ENCODE assay signal across 14 mouse cellular contexts in the genomic region with DNA sequence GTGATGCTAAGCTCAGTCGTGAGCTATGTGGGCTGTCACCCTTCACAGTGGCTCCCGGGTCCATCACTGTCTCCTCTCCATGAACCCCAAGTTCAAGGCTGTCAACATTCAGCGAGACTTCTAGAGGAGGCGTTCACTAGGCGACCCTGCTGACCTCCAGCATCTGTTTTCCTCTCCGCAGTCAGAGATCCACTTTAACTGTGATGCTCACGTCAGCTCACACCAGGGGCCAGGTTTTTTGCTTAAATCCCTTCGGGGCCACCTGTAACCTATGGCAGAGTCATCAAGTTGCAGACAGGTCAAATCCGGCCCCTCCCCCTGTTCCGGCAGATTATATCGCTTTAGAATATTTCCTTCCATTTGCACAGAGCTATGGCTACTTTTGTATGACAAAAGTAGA.
"Had no signal": no experiment of that assay in that cellular context is flagged by ENCODE, and none has a peak within 500 bp of the region (broad histone marks: within the 10 kb centered on the region; RNA-seq: fewer than 3 reads in every experiment).

No protein-coding gene starts in this region.

- H3K4me2 ChIP-seq: limb, embryonic 12.5 days had no signal

- DNase-seq: kidney, adult 8-10 months; kidney, postnatal 36 days; liver; lung, adult 2 months; midbrain, embryonic 14.5 days; right cerebral cortex, adult 18-20 months; right cerebral cortex, postnatal 25 days; thymus, postnatal 4 days had no signal

- H3K9ac ChIP-seq: limb, embryonic 12.5 days; liver, embryonic 14.5 days had no signal

- ATAC-seq: intestine, postnatal 0 days had no signal

- H3K9me3 ChIP-seq: limb, embryonic 12.5 days; midbrain, embryonic 10.5 days had no signal

- H3K27ac ChIP-seq: layer of hippocampus, adult 2 months; limb, embryonic 12.5 days; liver, embryonic 14.5 days; midbrain, embryonic 10.5 days had no signal

- H3K36me3 ChIP-seq: limb, embryonic 12.5 days; midbrain, embryonic 10.5 days had no signal

- H3K4me3 ChIP-seq: layer of hippocampus, adult 2 months; limb, embryonic 12.5 days; midbrain, embryonic 10.5 days; myocyte had no signal

- H3K27me3 ChIP-seq: limb, embryonic 12.5 days had no signal
